Mouse (Mus musculus): ENCODE results near the gene Igf2bp3.

Igf2bp3 gene

DNA sequence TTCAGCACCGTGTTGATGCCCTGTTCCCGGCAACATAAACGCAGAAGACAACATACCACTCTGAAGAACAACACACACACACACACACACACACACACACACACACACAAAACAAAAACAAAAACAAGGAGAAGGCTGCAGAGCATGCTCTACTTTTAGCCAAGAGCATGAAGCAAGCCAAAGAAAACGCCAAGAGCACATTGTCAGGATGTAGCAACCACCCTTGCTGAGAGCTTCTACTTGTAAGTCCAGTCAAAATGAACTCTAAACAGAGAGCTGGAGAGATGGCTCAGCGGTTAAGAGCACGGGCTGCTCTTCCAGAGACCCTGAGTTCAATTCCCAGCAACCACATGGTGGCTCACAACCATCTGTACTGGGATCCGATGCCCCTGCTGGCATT lies 41.5 kb downstream of the Igf2bp3 start:
- no peak for DNase-seq

DNA sequence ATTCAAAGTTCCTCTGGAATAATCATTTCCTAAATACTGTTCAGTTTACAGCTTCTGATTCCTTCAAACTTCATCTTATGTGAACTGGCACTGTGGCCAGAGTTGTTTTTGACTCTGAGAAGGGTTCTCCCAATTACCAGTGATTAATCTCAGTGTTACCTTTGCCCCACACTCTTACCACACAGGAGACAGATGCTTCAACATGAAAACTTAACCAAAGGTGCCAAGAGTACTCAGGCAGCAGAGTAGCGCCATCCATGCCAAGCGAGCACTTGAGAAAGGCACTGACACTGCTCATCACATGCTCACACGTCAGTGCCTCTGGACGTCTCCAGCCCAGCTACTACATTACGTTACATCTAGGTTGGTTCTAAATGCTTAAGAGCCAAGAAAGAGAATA lies 43.5 kb downstream of the Igf2bp3 start:
- no peak for DNase-seq

DNA sequence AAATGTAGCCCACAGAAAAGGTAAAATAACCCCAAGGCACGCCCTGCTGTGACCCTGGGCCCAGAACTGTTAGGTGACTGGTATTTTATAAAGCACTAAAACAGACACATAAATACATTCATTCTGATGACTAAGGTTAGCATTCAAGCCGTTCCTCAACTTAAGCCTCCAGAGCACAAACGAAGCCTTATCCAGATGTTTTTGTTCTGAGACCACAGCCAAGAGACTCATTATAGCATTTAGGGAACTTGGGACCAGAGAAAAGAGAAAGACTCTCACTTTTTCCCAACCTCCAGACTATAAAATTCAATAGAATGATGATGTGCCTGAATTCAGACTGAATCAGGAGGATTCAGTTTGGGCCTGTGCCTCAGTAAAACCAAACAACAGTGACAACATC lies 46.1 kb downstream of the Igf2bp3 start:
- no peak for DNase-seq

DNA sequence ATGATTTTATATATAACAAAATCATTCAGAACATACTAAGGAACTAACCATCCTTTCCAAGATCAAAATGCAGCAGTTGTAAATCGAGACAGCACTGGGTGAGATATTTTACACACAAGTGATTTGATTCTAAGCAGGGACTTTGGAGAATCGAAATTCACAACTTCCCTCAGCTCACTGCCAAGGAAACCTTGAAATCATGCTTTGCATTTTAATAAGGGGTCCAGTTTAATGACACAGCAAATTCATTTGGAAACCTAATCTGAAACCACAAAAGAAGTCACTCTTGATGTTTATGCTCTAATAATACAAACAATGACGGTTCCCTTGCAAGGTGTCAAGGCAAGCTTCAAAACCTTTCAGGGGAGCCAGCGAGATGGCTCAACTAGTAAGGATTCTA lies 47.4 kb downstream of the Igf2bp3 start:
- DNase-seq: no peak

DNA sequence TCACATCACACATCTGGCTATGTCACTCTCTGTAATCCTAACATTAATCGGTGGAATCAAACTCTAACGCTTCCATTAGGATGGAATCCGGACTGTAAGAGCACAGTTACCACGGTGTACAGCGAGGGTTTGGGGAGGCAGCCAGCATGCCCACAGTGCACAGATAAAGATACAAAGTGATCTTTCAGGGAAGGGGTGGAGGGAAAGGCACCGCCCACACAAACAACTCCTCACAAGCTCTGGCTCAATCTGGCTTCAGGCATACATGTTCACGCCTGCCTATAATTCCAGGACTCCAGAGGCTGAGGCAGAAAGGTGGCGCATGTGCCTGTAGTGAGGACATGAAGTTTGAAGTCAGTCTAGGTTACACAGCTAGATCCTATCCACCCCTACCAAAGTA lies 48.4 kb downstream of the Igf2bp3 start:
- no peak for DNase-seq

DNA sequence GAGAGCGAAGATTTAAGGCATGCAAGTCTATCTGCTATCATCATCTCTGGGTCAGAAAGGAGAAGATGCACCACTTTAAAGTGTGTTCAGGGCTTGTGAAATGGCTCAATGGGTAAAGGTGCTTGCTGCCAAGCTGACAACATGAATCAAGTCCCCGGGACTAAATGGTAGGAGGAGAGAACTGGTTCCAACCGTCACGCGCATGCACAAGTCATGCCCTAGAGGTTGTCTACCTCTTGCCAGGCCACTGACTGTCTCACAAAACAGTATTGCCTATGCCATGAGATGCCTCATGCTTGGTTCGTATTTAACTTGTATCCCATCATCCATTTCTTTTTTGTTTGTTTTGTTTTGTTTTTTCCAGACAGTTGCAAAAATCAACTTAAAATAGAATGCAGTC lies 48.9 kb downstream of the Igf2bp3 start:
- DNase-seq: peak; percentile 23 to 43

DNA sequence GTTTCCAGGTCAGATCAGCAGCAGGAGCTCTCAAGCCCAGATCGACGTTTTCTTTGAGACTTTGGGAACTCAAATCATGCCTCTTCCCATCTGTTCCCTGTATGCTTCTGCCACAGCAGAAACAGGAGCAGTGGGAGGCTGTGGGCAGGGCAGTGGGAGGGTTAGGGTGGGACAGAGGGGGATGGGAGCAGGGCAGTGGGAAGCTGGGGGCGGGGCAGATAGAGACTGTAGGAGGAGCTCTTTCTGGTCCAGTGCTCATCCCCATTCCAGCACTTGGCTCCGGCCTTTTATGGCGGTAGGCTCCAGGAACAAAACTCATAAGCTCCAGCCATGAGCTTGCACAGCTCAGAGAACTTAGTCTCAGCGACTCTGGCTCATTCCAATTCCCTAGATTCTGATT lies 49.7 kb downstream of the Igf2bp3 start:
- DNase-seq: peak; percentile 45 to 53

DNA sequence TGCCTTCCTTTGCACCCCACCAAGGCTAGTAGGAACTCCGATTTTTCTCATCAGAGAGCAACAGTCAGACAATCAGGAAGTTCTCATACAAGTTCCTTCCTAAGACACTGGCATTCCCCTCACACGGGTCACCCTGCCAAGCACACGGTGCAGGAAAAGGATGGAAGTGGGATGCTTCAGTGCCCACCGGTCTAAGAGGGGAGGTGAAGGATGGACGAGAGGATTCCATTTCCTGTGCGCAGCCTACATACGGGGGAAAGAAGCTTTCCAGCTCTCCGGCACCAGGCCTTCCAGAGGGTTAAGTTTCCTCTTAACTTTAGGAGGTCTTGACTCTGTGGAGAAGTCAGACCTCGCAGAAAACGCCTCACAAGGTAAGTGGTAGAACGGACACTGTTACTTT lies 50.1 kb downstream of the Igf2bp3 start:
- DNase-seq: no peak

DNA sequence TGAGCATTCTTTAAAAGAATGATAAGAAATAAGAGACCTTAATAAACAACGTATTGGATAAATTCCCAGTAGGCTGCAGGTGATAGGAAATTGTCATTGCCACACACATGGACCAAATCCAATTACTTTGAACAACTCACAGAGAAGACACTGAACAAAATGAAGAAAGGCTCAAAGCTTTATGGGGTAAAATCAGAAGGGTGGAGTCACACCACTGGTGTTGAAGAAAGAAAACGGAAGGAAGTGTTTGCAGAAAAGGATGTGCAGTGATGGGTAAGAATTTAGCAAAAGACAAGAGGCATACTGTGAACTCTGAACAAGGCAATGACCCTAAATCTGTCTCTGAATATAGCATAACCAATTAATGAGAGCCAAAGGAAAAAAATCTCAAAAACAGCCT lies 54.8 kb downstream of the Igf2bp3 start:
- no peak for DNase-seq

DNA sequence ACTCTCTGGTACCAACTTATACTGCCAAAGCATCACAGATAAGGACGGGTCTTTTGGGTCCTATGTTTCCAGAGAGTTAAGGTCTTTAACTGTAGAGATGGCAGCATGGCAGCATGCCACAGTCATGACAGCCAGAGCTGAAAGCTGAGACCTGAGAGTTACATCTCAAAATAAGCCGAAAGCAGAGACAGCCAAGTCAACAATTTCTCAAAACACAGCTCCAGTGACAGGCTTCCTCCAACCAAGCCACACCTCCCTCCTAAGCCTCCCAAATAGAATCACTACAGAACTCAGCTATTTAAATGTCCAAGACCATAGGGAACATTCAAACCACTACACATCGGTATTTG lies 58.0 kb downstream of the Igf2bp3 start:
- peak in 1 of 2 experiments; percentile 23 for DNase-seq

DNA sequence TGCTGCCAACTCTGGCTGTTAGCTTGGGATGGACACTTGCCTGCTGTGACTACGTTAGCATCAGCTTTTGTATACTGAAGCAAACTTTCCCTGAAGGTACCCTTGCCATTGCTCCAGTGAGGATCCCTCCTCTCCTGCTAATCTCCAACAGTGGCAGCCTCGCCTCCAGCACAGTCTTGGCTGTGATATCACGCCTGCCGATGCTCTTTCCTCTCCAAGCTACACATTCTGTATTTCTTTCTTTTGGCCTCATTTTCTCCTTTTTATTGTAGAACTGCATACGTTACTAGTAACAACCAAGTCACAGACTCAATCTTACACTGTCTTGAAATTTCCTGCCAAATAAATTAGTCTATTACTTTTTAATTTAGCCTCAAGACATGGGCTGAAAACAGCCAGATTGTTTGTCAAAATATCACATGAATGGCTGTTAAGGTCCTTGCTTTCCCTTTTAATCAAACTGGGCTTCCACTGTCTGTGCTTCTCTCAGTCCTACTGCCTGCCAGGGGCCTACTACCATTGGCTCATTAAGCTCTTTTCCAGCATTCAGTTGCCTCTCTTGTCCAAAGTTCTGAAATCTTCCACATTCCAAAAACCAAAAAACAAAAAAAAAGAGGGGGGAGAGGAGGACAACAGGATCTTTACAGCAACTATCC lies 58.5 kb downstream of the Igf2bp3 start:
- DNase-seq: peak; percentile 39 to 42

DNA sequence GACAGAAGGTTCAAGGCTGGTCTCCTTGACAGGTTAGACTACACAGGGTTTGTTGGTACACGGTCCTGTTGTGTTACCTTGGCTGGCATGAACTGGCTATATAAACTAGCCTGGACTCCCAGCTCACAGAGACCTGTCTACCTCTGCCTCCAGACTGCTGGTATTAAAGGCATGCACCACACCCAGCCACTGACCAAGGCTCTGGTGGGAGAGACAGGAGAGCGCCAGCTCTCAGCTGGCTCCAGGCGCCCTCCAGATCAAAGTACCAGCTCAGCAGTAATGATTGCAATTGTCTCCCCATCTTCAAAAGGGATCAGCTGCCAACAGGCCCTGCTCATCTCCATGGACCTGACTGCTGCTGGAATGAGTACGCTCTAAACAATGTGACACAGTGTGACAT lies 63.3 kb downstream of the Igf2bp3 start:
- no peak for DNase-seq

DNA sequence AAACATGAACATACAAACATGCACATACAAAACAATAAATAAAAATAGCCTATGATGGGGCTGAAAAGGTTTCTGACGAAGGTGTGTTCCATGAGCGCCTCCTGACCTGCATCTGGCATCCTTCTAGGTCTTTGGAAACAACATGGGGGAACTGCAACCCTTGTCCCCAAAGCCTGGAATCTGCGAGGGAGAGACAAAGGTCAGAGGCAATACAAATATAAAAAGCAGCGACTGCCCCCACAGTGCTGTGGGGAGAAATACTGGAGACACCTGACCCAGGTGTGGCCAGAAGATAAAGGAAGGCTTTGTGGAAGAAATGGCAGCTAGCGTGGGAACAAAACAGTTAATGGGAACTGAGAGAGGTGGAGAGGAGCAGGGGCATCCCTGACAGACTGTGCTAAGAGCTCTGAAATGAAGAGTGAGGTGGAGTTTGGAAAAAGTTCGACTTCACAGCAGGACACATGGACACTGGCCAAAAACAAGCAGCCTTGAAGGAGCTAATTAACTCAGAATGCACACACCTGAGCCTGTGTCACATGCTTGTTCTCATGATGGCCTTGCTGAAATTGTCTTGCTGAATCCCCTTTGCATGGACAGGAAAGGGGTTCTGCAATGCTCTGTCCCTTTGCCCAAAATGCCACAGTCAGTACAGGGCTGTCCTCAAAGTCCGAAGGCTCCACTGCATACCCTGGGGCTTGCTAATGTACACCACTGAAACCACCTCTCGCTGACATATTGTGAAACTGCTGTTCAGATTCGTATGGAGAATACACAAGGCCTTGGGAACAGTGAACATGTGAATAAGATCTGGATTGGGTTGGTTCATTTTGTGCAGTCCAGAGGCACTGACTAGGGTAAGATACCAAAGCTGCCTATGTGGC lies 64.2 kb downstream of the Igf2bp3 start:
- peak; percentile 28 to 39 for DNase-seq

DNA sequence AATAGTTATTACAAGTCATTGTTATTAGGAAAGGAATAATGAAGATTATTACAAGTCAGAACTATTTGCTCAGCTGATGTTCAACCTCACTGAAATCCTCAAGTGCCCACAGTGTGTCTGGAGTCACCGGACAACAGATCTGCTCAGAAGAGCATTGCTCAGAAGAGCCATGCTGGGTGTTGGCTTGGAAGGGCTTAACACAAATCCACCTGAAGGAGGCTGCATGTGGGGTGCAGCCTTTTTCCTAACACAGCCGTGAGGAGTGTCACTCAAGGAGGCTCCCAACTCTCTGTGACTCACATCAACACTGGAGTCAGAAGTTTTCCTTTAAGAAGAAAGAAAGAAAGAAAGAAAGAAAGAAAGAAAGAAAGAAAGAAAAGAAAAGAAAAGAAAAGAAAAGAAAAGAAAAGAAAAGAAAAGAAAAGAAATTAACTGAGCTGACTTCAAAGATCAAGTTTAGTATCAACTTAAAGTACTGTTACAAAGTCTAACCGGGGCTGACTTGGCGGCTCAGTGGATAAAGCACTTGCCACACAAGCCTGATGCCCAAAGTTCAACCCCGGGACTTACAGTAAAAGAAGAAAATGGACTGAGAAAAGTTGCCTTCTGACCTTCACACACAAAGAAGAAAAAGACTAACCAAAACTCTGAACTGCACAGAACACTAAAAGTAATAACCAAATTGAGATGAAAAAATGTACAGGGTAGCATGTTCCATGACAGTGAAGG lies 65.4 kb downstream of the Igf2bp3 start:
- DNase-seq: no peak

DNA sequence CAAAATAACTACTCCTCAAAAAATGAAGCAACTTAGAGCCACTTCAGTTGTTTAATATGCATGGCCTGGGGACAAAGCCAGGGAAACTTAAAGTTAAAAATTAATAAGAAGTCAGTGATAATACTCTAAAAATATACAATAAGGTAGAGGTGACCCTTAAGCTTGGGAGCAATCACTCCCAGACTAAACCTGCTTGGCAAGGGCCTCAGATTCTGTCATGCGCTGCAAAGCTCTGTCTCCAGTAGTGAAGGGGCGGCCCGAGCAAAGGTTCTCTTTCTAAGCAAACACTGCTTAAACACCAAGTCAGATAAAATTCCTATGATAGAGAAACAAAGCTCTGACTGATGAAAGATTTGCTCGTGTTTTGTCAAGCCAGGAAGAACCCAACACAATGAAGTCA lies 66.0 kb downstream of the Igf2bp3 start:
- DNase-seq: no peak

DNA sequence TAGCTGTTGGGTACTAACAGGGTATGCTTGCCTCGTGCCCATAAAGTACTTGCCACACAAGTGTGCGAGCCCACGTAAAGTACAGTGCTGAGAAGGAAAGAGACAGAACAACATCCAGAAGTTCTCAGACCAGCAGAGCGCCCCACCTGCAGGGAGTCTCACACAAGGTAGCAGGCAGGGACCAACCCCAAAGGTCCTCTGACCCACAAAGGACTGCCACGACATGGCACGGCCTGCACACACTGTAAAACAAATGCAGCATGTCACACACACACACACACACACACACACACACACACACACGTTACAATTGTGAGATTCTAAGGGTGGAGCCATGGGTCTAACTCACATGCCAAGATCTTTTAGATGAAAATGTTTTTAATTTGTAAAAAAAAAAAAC lies 66.4 kb downstream of the Igf2bp3 start:
- DNase-seq: no peak

DNA sequence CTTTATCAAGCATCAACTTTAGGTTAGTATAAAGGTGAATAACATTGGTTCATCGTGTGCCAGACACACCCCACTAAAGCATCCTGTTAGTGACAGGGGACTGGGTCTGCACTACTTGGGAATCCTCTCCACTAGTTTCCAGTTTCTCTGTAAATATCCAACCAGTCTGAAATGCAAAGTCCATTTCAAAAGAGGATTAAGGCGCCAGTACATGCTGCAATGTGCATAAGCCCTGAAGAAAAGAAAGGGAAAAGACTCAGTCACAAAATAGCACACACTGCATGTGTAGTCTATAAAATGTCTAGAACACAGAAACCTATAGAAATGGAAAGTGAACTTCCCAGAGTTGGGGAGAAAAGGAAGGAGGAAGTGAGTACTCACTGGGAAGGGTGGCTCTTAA lies 68.3 kb downstream of the Igf2bp3 start:
- no peak for DNase-seq

DNA sequence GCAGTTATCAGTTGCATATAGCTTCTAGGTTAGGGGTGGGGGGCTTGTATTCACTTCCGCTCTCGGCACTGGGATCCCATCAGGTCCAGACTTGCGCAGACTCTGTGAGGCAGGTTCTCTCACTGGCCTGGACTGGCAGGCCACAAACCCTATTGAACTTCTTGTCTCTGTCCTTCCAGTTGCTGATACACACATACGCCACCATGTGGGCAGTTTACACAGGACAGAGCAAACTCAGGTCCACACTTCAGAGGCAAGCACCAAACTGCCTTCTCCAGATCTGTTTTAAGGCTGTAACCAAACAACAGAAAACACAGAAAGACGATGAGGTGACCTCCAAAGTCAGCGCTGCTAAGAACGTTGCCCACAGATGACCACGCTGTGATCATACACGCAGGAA lies 72.3 kb downstream of the Igf2bp3 start:
- peak; percentile 33 to 51 for DNase-seq

DNA sequence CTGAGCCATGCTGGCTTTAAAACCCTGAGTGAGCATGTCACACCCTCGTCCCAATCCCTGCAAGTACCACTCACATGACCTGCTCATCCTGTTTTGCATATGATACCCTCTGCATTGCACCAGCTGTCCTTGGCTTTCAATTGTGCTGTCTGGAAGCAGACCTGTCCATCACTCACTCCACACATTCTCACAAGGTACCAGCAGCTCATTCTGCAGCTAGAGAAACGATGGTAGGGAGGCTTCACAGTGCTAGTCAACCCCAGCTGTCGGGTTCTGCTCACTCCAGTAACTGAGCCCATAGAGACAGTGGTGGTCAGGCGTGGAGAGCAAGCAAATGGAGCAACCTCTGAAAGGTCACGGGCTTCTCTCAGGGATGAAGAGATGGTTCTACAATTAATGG lies 73.6 kb downstream of the Igf2bp3 start:
- DNase-seq: no peak

DNA sequence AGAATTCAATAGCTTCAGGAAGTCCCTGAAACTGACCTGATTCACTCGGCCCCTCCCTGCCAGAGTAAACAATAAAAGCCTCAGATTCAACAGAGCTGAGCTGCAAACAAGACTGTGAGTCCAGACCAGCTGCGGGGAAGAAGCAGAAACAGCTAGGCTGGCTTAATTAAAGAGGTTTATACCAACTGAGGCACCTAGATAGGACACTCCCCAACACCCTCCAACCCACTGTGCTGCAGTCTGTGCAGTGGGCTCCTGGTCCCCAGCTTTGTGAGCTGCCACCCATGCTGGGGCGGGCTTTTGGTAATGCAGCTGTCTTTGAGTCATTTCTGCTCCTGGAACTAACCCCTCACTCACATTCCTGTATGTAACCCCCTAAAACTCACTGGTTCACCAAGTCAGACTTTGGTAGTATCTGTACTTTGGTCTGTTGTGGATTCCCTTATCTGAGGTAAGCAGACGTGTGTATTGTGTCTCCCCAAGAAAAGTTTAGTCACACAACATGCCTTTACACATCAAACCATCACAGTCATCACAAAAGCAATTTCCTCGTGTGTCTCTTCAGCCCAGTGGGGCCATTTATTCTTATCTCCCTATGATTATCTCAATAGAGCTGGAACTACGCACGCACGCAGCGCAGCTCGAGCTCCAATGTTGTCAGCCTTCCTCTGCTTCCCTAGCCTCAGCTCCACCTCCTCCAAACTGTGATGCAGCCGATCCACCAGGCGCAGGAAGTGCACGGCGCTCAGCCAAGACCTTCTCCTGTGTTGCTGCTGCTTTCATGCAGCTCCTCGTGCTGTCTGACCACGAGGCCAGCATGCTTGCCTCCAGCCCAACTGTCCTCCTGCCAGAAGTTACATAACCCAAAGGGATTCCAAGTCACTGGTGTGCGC lies 76.4 kb downstream of the Igf2bp3 start:
- DNase-seq: peak; percentile 74 to 79

DNA sequence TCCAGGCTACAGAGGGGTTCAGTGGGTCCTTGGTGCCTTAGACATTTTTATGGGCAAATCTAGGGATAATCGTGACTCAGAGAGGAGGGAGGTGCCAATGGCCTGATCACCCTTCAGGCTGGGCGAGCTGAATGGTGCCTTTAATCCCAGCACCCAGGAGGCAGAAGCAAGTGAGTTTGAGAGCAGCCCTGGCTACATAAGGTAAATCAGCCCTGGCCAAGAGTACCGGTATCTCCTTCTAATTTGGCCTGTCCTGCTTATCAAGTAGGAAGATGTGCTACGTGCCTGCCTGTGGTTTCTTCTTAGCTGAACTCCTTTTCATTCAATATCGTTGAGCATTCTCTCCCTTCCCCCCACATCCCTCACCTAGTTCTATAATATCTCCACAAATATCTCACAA lies 78.0 kb downstream of the Igf2bp3 start:
- no peak for DNase-seq

DNA sequence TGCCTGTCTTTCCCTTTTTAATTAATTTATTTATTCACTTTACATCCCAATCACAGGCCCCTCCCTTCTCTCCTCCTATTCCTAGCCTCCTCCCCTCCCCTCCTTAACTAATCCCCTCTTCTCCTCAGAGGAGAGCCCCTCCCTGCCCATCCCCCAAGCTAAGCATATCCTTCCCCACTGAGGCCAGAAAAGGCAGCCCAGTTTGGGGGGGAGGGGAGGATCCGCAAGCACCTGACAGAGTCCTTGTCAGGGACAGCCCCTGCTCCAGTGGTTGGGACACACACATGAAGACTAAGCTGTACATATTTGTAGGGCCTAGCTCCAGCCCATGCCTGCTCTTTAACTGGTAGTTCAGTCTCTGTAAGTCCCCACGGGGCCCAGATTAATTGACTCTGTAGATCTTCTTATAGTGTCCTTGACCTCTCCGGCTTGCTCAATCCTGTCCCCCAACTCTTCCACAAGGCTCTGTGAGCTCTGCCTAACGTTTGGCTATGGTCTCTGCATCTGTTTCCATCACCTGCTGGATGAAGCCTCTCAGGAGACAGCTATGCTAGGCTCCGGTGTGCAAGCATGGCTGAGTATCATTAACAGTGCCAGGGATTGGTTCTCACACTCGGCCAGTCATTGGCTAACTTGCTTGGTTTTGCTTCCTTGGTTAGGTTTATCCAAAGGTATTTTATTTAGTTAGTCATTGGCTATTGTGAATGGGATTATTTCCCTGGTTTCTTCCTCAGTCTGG lies 82.2 kb downstream of the Igf2bp3 start:
- no peak for DNase-seq

All from cerebellum, postnatal 10 days (tissue).